Mouse (Mus musculus): ENCODE results near the gene Bhlha9. TPM values are rescaled to one million over a fixed set of nuclear protein-coding genes. Genes with fewer than 3 reads are reported as not detected.
"Not testable (repeated sequence)": the region's sequence is repeated elsewhere in the genome, so short reads cannot be mapped to it uniquely, and the experiment has no call there.

Gene Bhlha9
- polyA plus RNA-seq, 1 experiment from 2014 or later = 0.76 TPM

- WGBS = 54% methylated on average over 8 of the region's 8 CpGs
- H3K27me3 ChIP-seq (ENCODE audit: control insufficient read depth, insufficient read depth, low read length) = peaks cover 39% of the 10 kb centered on the region
Measured at GRCm38 (mm10) chr11:76674199-76674598, 1.9 kb downstream of the Bhlha9 start.

GRCm38 (mm10) chr11:76674704-76675103 is 2.4 kb downstream of the Bhlha9 start:
- Histone ChIP-seq H3K27ac (replicated peaks; ENCODE audit: low read depth, low read length) (no peak overlapping the region), H3K4me2 (ENCODE audit: low read length) (no peak overlapping the region)
- 37% methylated on average over 4 of the region's 4 CpGs for WGBS

More at GRCm38 (mm10) chr11:76674199-76674598, 1.9 kb downstream of the Bhlha9 start:
- Histone ChIP-seq H3K4me1 (ENCODE audit: control insufficient read depth, insufficient read depth, low read length) (no peaks in the 10 kb centered on the region), H3K27ac (replicated peaks; ENCODE audit: low read depth, low read length) (no peak overlapping the region), H3K4me2 (ENCODE audit: low read length) (no peak overlapping the region), H3K36me3 (ENCODE audit: control insufficient read depth, insufficient read depth, low read length) (no peaks in the 10 kb centered on the region), H3K9ac (replicated peaks; ENCODE audit: low read length) (no peak overlapping the region), H3K9me3 (ENCODE audit: control insufficient read depth, low read length) (no peaks in the 10 kb centered on the region), H3K4me3 (replicated peaks; ENCODE audit: low read depth, low read length) (no peak overlapping the region)
- DNase-seq (no peak), ATAC-seq (ENCODE audit: low FRiP score, low TSS enrichment) (no peak)

GRCm38 (mm10) chr11:76679508-76679907 is 7.2 kb downstream of the Bhlha9 start, which contains the start of gene Trarg1:
Gene Trarg1, plus strand, starts transcription at chr11:76679808.
- H3K27ac ChIP-seq (replicated peaks; ENCODE audit: low read depth, low read length); H3K9ac ChIP-seq (replicated peaks; ENCODE audit: low read length); H3K36me3 ChIP-seq (ENCODE audit: control insufficient read depth, insufficient read depth, low read length); H3K27me3 ChIP-seq (ENCODE audit: control insufficient read depth, insufficient read depth, low read length); DNase-seq; H3K9me3 ChIP-seq (ENCODE audit: control insufficient read depth, low read length); H3K4me2 ChIP-seq (ENCODE audit: low read length); H3K4me1 ChIP-seq (ENCODE audit: control insufficient read depth, insufficient read depth, low read length); H3K4me3 ChIP-seq (replicated peaks; ENCODE audit: low read depth, low read length); ATAC-seq (ENCODE audit: low FRiP score, low TSS enrichment): not testable (repeated sequence)
- 43% methylated on average over 7 of the region's 8 CpGs for WGBS

More at GRCm38 (mm10) chr11:76674704-76675103, 2.4 kb downstream of the Bhlha9 start:
- no peaks in the 10 kb centered on the region for H3K4me1 ChIP-seq (ENCODE audit: control insufficient read depth, insufficient read depth, low read length)
- no peaks in the 10 kb centered on the region for H3K36me3 ChIP-seq (ENCODE audit: control insufficient read depth, insufficient read depth, low read length)
- no peaks in the 10 kb centered on the region for H3K9me3 ChIP-seq (ENCODE audit: control insufficient read depth, low read length)
- peaks cover 39% of the 10 kb centered on the region for H3K27me3 ChIP-seq (ENCODE audit: control insufficient read depth, insufficient read depth, low read length)
- H3K9ac ChIP-seq (replicated peaks; ENCODE audit: low read length) = no peak overlapping the region
- ATAC-seq (ENCODE audit: low FRiP score, low TSS enrichment) (no peak), DNase-seq (no peak)
- H3K4me3 ChIP-seq (replicated peaks; ENCODE audit: low read depth, low read length) = no peak overlapping the region

- no peaks in the 10 kb centered on the region for H3K27me3 ChIP-seq (ENCODE audit: control insufficient read depth, insufficient read depth, low read length)
- no peak overlapping the region for H3K9ac ChIP-seq (replicated peaks; ENCODE audit: low read length)
- H3K4me3 ChIP-seq (replicated peaks; ENCODE audit: low read depth, low read length) = no peak overlapping the region
- H3K9me3 ChIP-seq (ENCODE audit: control insufficient read depth, low read length) = no peaks in the 10 kb centered on the region
- DNase-seq = no peak
- H3K4me1 ChIP-seq (ENCODE audit: control insufficient read depth, insufficient read depth, low read length) = no peaks in the 10 kb centered on the region
- H3K4me2 ChIP-seq (ENCODE audit: low read length) = no peak overlapping the region
- no peak for ATAC-seq (ENCODE audit: low FRiP score, low TSS enrichment)
- 83% methylated on average over 2 of the region's 2 CpGs for WGBS
- H3K27ac ChIP-seq (replicated peaks; ENCODE audit: low read depth, low read length) = no peak overlapping the region
- H3K36me3 ChIP-seq (ENCODE audit: control insufficient read depth, insufficient read depth, low read length) = no peaks in the 10 kb centered on the region
Measured at GRCm38 (mm10) chr11:76685604-76686003, 13.3 kb downstream of the Bhlha9 start.

- H3K36me3 ChIP-seq (ENCODE audit: control insufficient read depth, insufficient read depth, low read length) = no peaks in the 10 kb centered on the region
- ATAC-seq (ENCODE audit: low FRiP score, low TSS enrichment) (no peak), DNase-seq (no peak)
- WGBS = 85% methylated on average over 3 of the region's 3 CpGs
- no peaks in the 10 kb centered on the region for H3K27me3 ChIP-seq (ENCODE audit: control insufficient read depth, insufficient read depth, low read length)
- no peak overlapping the region for H3K9ac ChIP-seq (replicated peaks; ENCODE audit: low read length)
- H3K4me3 ChIP-seq (replicated peaks; ENCODE audit: low read depth, low read length) = no peak overlapping the region
- no peaks in the 10 kb centered on the region for H3K9me3 ChIP-seq (ENCODE audit: control insufficient read depth, low read length)
- H3K4me1 ChIP-seq (ENCODE audit: control insufficient read depth, insufficient read depth, low read length) = no peaks in the 10 kb centered on the region
- H3K4me2 ChIP-seq (ENCODE audit: low read length) = no peak overlapping the region
- H3K27ac ChIP-seq (replicated peaks; ENCODE audit: low read depth, low read length) = no peak overlapping the region
Measured at GRCm38 (mm10) chr11:76692096-76692495, 19.8 kb downstream of the Bhlha9 start.

GRCm38 (mm10) chr11:76695810-76696209 is 23.5 kb downstream of the Bhlha9 start:
- H3K27ac ChIP-seq (replicated peaks; ENCODE audit: low read depth, low read length) = no peak overlapping the region
- H3K9me3 ChIP-seq (ENCODE audit: control insufficient read depth, low read length) = no peaks in the 10 kb centered on the region
- H3K36me3 ChIP-seq (ENCODE audit: control insufficient read depth, insufficient read depth, low read length) = no peaks in the 10 kb centered on the region
- DNase-seq (no peak), ATAC-seq (ENCODE audit: low FRiP score, low TSS enrichment) (no peak)
- H3K9ac ChIP-seq (replicated peaks; ENCODE audit: low read length) = no peak overlapping the region
- H3K4me2 ChIP-seq (ENCODE audit: low read length) = no peak overlapping the region
- no peaks in the 10 kb centered on the region for H3K4me1 ChIP-seq (ENCODE audit: control insufficient read depth, insufficient read depth, low read length)
- WGBS = 69% methylated on average over 6 of the region's 6 CpGs
- H3K4me3 ChIP-seq (replicated peaks; ENCODE audit: low read depth, low read length) = no peak overlapping the region
- no peaks in the 10 kb centered on the region for H3K27me3 ChIP-seq (ENCODE audit: control insufficient read depth, insufficient read depth, low read length)

GRCm38 (mm10) chr11:76699626-76700025 is 27.4 kb downstream of the Bhlha9 start:
- DNase-seq = no peak
- WGBS = 65% methylated on average over 7 of the region's 9 CpGs
- Histone ChIP-seq H3K9ac (replicated peaks; ENCODE audit: low read length) (no peak overlapping the region), H3K36me3 (ENCODE audit: control insufficient read depth, insufficient read depth, low read length) (no peaks in the 10 kb centered on the region), H3K27ac (replicated peaks; ENCODE audit: low read depth, low read length) (no peak overlapping the region), H3K4me1 (ENCODE audit: control insufficient read depth, insufficient read depth, low read length) (no peaks in the 10 kb centered on the region), H3K9me3 (ENCODE audit: control insufficient read depth, low read length) (no peaks in the 10 kb centered on the region), H3K4me2 (ENCODE audit: low read length) (peak overlapping the region; percentile 21; the same call in 1 of the 2 replicates), H3K4me3 (replicated peaks; ENCODE audit: low read depth, low read length) (no peak overlapping the region), H3K27me3 (ENCODE audit: control insufficient read depth, insufficient read depth, low read length) (no peaks in the 10 kb centered on the region)
- ATAC-seq (ENCODE audit: low FRiP score, low TSS enrichment) = no peak

GRCm38 (mm10) chr11:76707656-76708055 is 35.4 kb downstream of the Bhlha9 start:
- 92% methylated on average over 3 of the region's 3 CpGs for WGBS
- DNase-seq = no peak

GRCm38 (mm10) chr11:76708066-76708465 is 35.8 kb downstream of the Bhlha9 start:
- Histone ChIP-seq H3K27ac (replicated peaks; ENCODE audit: low read depth, low read length) (no peak overlapping the region), H3K9ac (replicated peaks; ENCODE audit: low read length) (no peak overlapping the region)

More at GRCm38 (mm10) chr11:76707656-76708055, 35.4 kb downstream of the Bhlha9 start:
- H3K27me3 ChIP-seq (ENCODE audit: control insufficient read depth, insufficient read depth, low read length) = no peaks in the 10 kb centered on the region
- no peaks in the 10 kb centered on the region for H3K9me3 ChIP-seq (ENCODE audit: control insufficient read depth, low read length)
- no peaks in the 10 kb centered on the region; the same call in 1 of the 2 replicates for H3K4me1 ChIP-seq (ENCODE audit: control insufficient read depth, insufficient read depth, low read length)
- no peak for ATAC-seq (ENCODE audit: low FRiP score, low TSS enrichment)
- no peak overlapping the region for H3K4me2 ChIP-seq (ENCODE audit: low read length)
- no peak overlapping the region for H3K4me3 ChIP-seq (replicated peaks; ENCODE audit: low read depth, low read length)
- no peak overlapping the region for H3K27ac ChIP-seq (replicated peaks; ENCODE audit: low read depth, low read length)
- H3K9ac ChIP-seq (replicated peaks; ENCODE audit: low read length) = no peak overlapping the region
- H3K36me3 ChIP-seq (ENCODE audit: control insufficient read depth, insufficient read depth, low read length) = no peaks in the 10 kb centered on the region

More at GRCm38 (mm10) chr11:76708066-76708465, 35.8 kb downstream of the Bhlha9 start:
- ATAC-seq (ENCODE audit: low FRiP score, low TSS enrichment) (no peak), DNase-seq (no peak)
- H3K4me3 ChIP-seq (replicated peaks; ENCODE audit: low read depth, low read length) = no peak overlapping the region
- H3K27me3 ChIP-seq (ENCODE audit: control insufficient read depth, insufficient read depth, low read length) = no peaks in the 10 kb centered on the region
- 91% methylated on average over 1 of the region's 1 CpGs for WGBS
- no peaks in the 10 kb centered on the region; the same call in 1 of the 2 replicates for H3K4me1 ChIP-seq (ENCODE audit: control insufficient read depth, insufficient read depth, low read length)
- no peaks in the 10 kb centered on the region for H3K36me3 ChIP-seq (ENCODE audit: control insufficient read depth, insufficient read depth, low read length)
- H3K4me2 ChIP-seq (ENCODE audit: low read length) = no peak overlapping the region
- H3K9me3 ChIP-seq (ENCODE audit: control insufficient read depth, low read length) = no peaks in the 10 kb centered on the region

Data from midbrain, embryonic 14.5 days (tissue).